Mouse (Mus musculus): ENCODE measurements around the gene Atp2b4. TPM values are rescaled to one million over a fixed set of nuclear protein-coding genes. Genes with fewer than 3 reads are reported as not detected.

Gene Atp2b4
- total and polyA plus RNA-seq, 3 experiments = 18.8 to 21.1 TPM; not detected in 1

DNA sequence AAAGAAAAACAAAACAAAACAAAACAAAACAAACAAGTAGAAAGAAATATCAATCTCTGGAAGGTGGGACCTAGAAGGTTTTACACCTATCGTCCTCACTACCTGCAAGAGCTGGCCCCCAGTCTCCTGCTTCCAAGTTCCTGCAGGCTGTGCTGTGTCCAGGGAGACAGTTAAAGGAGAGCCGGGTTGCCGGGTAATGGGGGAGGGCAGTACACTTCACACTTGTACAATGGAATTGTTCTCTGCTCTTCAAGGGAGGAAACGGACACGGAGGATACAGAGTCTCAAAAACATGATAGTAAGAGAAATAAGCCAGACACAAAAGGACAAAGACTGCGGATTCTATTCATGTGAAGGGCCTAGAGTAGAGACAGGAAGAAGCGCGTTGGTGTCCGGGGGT lies 28.3 kb downstream of the Atp2b4 start:
- H3K79me2 ChIP-seq (ENCODE audit: control insufficient read depth, insufficient read depth, low read length, poor library complexity) = no peaks in the 10 kb centered on the region; the same call in 1 of the 2 replicates

DNA sequence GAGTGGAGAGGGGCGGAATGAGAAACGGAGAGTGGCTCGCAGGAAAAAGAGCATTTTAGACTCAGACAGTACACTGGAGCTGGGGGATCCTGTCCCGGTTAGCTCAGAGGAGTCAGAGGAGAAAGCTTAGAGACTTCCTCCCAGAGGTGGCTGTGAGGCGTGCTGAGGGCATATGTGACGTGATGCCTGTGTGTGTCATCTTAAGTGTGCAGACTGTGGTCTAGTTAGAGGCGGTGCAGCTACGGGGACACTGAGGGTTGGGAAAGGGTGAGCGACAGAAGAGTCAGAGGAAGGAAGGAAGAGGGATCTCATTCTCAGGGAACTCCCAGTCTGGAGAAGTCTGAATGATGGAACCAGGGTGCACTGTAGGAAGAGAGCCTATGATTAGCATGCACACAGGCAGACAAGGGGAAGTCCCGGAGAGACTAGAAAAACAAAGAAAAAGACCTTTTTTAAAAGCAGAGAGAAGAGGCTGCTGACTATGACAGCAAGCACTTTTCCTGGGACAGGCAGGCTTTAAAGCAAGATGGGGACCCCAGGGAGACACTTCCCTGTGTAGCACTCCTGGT lies 28.9 kb downstream of the Atp2b4 start:
- no peaks in the 10 kb centered on the region for H3K27me3 ChIP-seq (ENCODE audit: control insufficient read depth in 1 of 2, insufficient read depth in 2 of 2, low read length in 2 of 2)
- H3K4me3 ChIP-seq (ENCODE audit: control insufficient read depth in 1 of 2, insufficient read depth in 1 of 2, low read depth in 2 of 2, low read length in 2 of 2) = no peak overlapping the region
- no peak for TF ChIP-seq POLR2AphosphoS2 (IDR thresholded peaks at IDR 0.05; ENCODE audit: low read length)
- no peak for TF ChIP-seq POLR2A (IDR thresholded peaks at IDR 0.05; ENCODE audit: control insufficient read depth in 1 of 2, insufficient read depth in 1 of 2, low read depth in 1 of 2, low read length in 2 of 2, poor library complexity in 1 of 2)
- no peak for TF ChIP-seq CHD1 (IDR thresholded peaks at IDR 0.05; ENCODE audit: low read depth, low read length)
- TF ChIP-seq BHLHE40 (IDR thresholded peaks at IDR 0.05; ENCODE audit: borderline replicate concordance, low read depth, low read length) = no peak
- H3K4me1 ChIP-seq (ENCODE audit: control insufficient read depth in 1 of 2, insufficient read depth in 2 of 2, low read length in 2 of 2) = no peaks in the 10 kb centered on the region
- no peak overlapping the region for H3K9ac ChIP-seq (ENCODE audit: control insufficient read depth, low read depth, low read length, poor library complexity, severe bottlenecking)
- DNase-seq (ENCODE audit: low read depth, low spot score) = no peak
- H3K36me3 ChIP-seq (ENCODE audit: control insufficient read depth in 1 of 2, insufficient read depth in 2 of 2, low read length in 2 of 2) = no peaks in the 10 kb centered on the region
- H3K79me2 ChIP-seq (ENCODE audit: control insufficient read depth, insufficient read depth, low read length, poor library complexity) = no peaks in the 10 kb centered on the region; the same call in 1 of the 2 replicates
- H3K9me3 ChIP-seq (replicated peaks; ENCODE audit: insufficient read depth, low read length) = no peaks in the 10 kb centered on the region
- H3K27ac ChIP-seq (ENCODE audit: control insufficient read depth, low read depth, low read length) = no peak overlapping the region

More for the DNA sequence above, 28.3 kb downstream of the Atp2b4 start:
- Histone ChIP-seq H3K4me1 (ENCODE audit: control insufficient read depth in 1 of 2, insufficient read depth in 2 of 2, low read length in 2 of 2) (no peaks in the 10 kb centered on the region), H3K9me3 (replicated peaks; ENCODE audit: insufficient read depth, low read length) (no peaks in the 10 kb centered on the region), H3K9ac (ENCODE audit: control insufficient read depth, low read depth, low read length, poor library complexity, severe bottlenecking) (no peak overlapping the region), H3K27ac (ENCODE audit: control insufficient read depth, low read depth, low read length) (no peak overlapping the region), H3K4me3 (ENCODE audit: control insufficient read depth in 1 of 2, insufficient read depth in 1 of 2, low read depth in 2 of 2, low read length in 2 of 2) (no peak overlapping the region), H3K27me3 (ENCODE audit: control insufficient read depth in 1 of 2, insufficient read depth in 2 of 2, low read length in 2 of 2) (no peaks in the 10 kb centered on the region), H3K36me3 (ENCODE audit: control insufficient read depth in 1 of 2, insufficient read depth in 2 of 2, low read length in 2 of 2) (no peaks in the 10 kb centered on the region)
- no peak for DNase-seq (ENCODE audit: low read depth, low spot score)
- TF ChIP-seq GABPA (IDR thresholded peaks at IDR 0.05; ENCODE audit: low read depth, low read length) = no peak
- no peak for TF ChIP-seq ZKSCAN1 (IDR thresholded peaks at IDR 0.05; ENCODE audit: low read depth, low read length)
- TF ChIP-seq MEF2A (IDR thresholded peaks at IDR 0.05; ENCODE audit: extremely low read depth, insufficient replicate concordance, low read depth, low read length, poor library complexity, severe bottlenecking) = no peak
- TF ChIP-seq MAFK (IDR thresholded peaks at IDR 0.05; ENCODE audit: borderline replicate concordance, low read depth, low read length) = no peak
- TF ChIP-seq SIN3A (IDR thresholded peaks at IDR 0.05; ENCODE audit: low read length) = no peak
- no peak for TF ChIP-seq UBTF (IDR thresholded peaks at IDR 0.05; ENCODE audit: borderline replicate concordance, insufficient read depth, low read depth, low read length)
- no peak for TF ChIP-seq CTCF (IDR thresholded peaks at IDR 0.05 in 2 of 3, conservative IDR thresholded peaks at IDR 0.05 in 1 of 3; ENCODE audit: control insufficient read depth in 1 of 3, insufficient read depth in 1 of 3, low read depth in 2 of 3, low read length in 3 of 3, poor library complexity in 1 of 3, severe bottlenecking in 1 of 3)

DNA sequence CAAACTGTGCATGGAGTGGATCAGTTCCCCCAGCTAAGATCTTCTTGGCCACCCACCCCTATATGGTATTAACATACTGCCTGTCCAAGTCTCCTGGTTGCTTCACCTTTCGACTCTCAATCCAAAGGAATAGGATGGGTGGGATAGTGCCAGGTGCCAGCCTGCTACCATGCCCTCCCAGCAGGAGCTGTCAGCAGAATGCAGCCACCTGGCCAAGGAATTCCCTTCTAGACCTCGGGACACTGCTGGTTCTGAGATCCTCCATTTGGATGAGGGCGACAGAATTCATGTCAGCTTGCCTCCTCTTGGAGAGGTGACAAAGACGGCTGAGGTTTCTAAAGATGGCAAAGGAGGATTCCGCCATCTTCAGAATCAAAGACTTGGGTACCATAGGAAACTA lies 32.8 kb downstream of the Atp2b4 start:
- H3K79me2 ChIP-seq (ENCODE audit: control insufficient read depth, insufficient read depth, low read length, poor library complexity) = no peaks in the 10 kb centered on the region; the same call in 1 of the 2 replicates
- DNase-seq (ENCODE audit: low read depth, low spot score) = no peak
- no peak overlapping the region for H3K4me3 ChIP-seq (ENCODE audit: control insufficient read depth in 1 of 2, insufficient read depth in 1 of 2, low read depth in 2 of 2, low read length in 2 of 2)
- no peaks in the 10 kb centered on the region for H3K4me1 ChIP-seq (ENCODE audit: control insufficient read depth in 1 of 2, insufficient read depth in 2 of 2, low read length in 2 of 2)
- no peak overlapping the region for H3K27ac ChIP-seq (ENCODE audit: control insufficient read depth, low read depth, low read length)
- H3K36me3 ChIP-seq (ENCODE audit: control insufficient read depth in 1 of 2, insufficient read depth in 2 of 2, low read length in 2 of 2) = no peaks in the 10 kb centered on the region
- H3K27me3 ChIP-seq (ENCODE audit: control insufficient read depth in 1 of 2, insufficient read depth in 2 of 2, low read length in 2 of 2) = no peaks in the 10 kb centered on the region
- no peak for TF ChIP-seq USF1 (IDR thresholded peaks at IDR 0.05; ENCODE audit: low read depth, low read length)
- no peak for TF ChIP-seq ZMIZ1 (IDR thresholded peaks at IDR 0.05; ENCODE audit: low read depth, low read length)
- TF ChIP-seq RCOR1 (IDR thresholded peaks at IDR 0.05; ENCODE audit: low read depth, low read length) = no peak
- TF ChIP-seq CHD1 (IDR thresholded peaks at IDR 0.05; ENCODE audit: low read depth, low read length) = no peak
- no peak for TF ChIP-seq ETS1 (IDR thresholded peaks at IDR 0.05; ENCODE audit: low read depth, low read length)
- TF ChIP-seq MEF2A (IDR thresholded peaks at IDR 0.05; ENCODE audit: extremely low read depth, insufficient replicate concordance, low read depth, low read length, poor library complexity, severe bottlenecking) = no peak
- TF ChIP-seq SMC3 (IDR thresholded peaks at IDR 0.05; ENCODE audit: low read depth, low read length) = no peak
- TF ChIP-seq GABPA (IDR thresholded peaks at IDR 0.05; ENCODE audit: low read depth, low read length) = no peak
- TF ChIP-seq GATA1 (IDR thresholded peaks at IDR 0.05; ENCODE audit: low read depth, low read length) = no peak
- no peak for TF ChIP-seq TBP (IDR thresholded peaks at IDR 0.05; ENCODE audit: low read depth, low read length)
- TF ChIP-seq MAX (IDR thresholded peaks at IDR 0.05; ENCODE audit: low read length) = no peak
- no peak for TF ChIP-seq USF2 (IDR thresholded peaks at IDR 0.05; ENCODE audit: borderline replicate concordance in 1 of 2, insufficient read depth in 1 of 2, low read depth in 1 of 2, low read length in 2 of 2)
- H3K9ac ChIP-seq (ENCODE audit: control insufficient read depth, low read depth, low read length, poor library complexity, severe bottlenecking) = no peak overlapping the region
- no peaks in the 10 kb centered on the region for H3K9me3 ChIP-seq (replicated peaks; ENCODE audit: insufficient read depth, low read length)

Data from MEL (cell line).